Mouse (Mus musculus): ENCODE results near the gene Nudt17. TPM values are rescaled to one million over a fixed set of nuclear protein-coding genes. Genes with fewer than 3 reads are reported as not detected.
"Not testable (repeated sequence)": the region's sequence is repeated elsewhere in the genome, so short reads cannot be mapped to it uniquely, and the experiment has no call there.

Nudt17 gene
- polyA plus RNA-seq, 1 experiment from 2014 or later = 14.1 TPM

DNA sequence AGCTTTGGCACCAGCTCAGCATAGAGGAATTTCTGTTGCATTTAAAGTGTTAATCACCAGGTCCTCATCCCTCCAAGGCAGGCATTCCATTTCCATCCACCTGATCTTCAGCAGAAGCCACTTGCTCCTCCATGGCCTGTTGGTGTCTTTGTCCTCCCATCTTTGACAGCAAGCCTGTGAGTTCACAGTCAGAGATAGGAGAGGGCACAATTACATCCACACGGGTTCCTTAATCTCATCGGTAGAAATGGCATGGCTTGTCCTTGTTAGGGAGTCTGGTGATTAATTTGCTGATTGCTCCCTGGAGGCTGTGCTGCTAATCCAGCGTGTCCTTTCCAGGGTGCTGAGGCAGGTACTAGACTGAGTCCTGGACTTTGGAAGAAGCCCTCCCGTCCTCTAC, 34.8 kb downstream of the Nudt17 start:
- Histone ChIP-seq H3K36me3 (ENCODE audit: control insufficient read depth, insufficient read depth, low read length) (no peaks in the 10 kb centered on the region), H3K9me3 (ENCODE audit: control insufficient read depth, low read length) (no peaks in the 10 kb centered on the region), H3K4me1 (ENCODE audit: control insufficient read depth, insufficient read depth, low read length) (0 out of 2 replicates have a peak, but pooled peaks cover 7% of the 10 kb centered on the region), H3K4me2 (ENCODE audit: low read length) (no peak overlapping the region), H3K27ac (replicated peaks; ENCODE audit: low read depth, low read length) (no peak overlapping the region), H3K27me3 (ENCODE audit: control insufficient read depth, insufficient read depth, low read length) (peaks cover 7% of the 10 kb centered on the region), H3K9ac (replicated peaks; ENCODE audit: low read length) (no peak overlapping the region), H3K4me3 (replicated peaks; ENCODE audit: low read depth, low read length) (no peak overlapping the region)
- 69% methylated on average over 4 of the region's 4 CpGs for WGBS
- ATAC-seq (ENCODE audit: low FRiP score, low TSS enrichment) (no peak), DNase-seq (no peak)

GRCm38 (mm10) chr3:96671519-96671918, 36.8 kb downstream of the Nudt17 start:
- no peak overlapping the region for H3K4me3 ChIP-seq (replicated peaks; ENCODE audit: low read depth, low read length)
- ATAC-seq (ENCODE audit: low FRiP score, low TSS enrichment) (no peak), DNase-seq (no peak)

GRCm38 (mm10) chr3:96669727-96670468, 38.5 kb downstream of the Nudt17 start, which contains the start of gene Ankrd35:
TSS of gene Ankrd35 (plus strand) at chr3:96670131.
- Histone ChIP-seq H3K36me3 (ENCODE audit: control insufficient read depth, insufficient read depth, low read length) (no peaks in the 10 kb centered on the region), H3K4me2 (ENCODE audit: low read length) (peak within 1 kb of the TSS; percentile 68), H3K27ac (replicated peaks; ENCODE audit: low read depth, low read length) (no peak within 1 kb of the TSS), H3K9me3 (ENCODE audit: control insufficient read depth, low read length) (no peaks in the 10 kb centered on the region), H3K27me3 (ENCODE audit: control insufficient read depth, insufficient read depth, low read length) (peaks cover 7% of the 10 kb centered on the region), H3K4me3 (replicated peaks; ENCODE audit: low read depth, low read length) (peak within 1 kb of the TSS; percentile 38), H3K4me1 (ENCODE audit: control insufficient read depth, insufficient read depth, low read length) (0 out of 2 replicates have a peak, but pooled peaks cover 7% of the 10 kb centered on the region), H3K9ac (replicated peaks; ENCODE audit: low read length) (peak within 1 kb of the TSS; percentile 36; the same call in 1 of the 2 replicates)
- ATAC-seq (ENCODE audit: low FRiP score, low TSS enrichment) (peak; percentile 80), DNase-seq (peak; percentile 79)
- WGBS = 5% methylated on average over 35 of the region's 35 CpGs

More at GRCm38 (mm10) chr3:96671519-96671918, 36.8 kb downstream of the Nudt17 start:
- Histone ChIP-seq H3K4me1 (ENCODE audit: control insufficient read depth, insufficient read depth, low read length) (0 out of 2 replicates have a peak, but pooled peaks cover 7% of the 10 kb centered on the region), H3K9me3 (ENCODE audit: control insufficient read depth, low read length) (no peaks in the 10 kb centered on the region), H3K27me3 (ENCODE audit: control insufficient read depth, insufficient read depth, low read length) (peaks cover 7% of the 10 kb centered on the region), H3K4me2 (ENCODE audit: low read length) (no peak overlapping the region), H3K27ac (replicated peaks; ENCODE audit: low read depth, low read length) (no peak overlapping the region), H3K36me3 (ENCODE audit: control insufficient read depth, insufficient read depth, low read length) (no peaks in the 10 kb centered on the region), H3K9ac (replicated peaks; ENCODE audit: low read length) (no peak overlapping the region)
- 97% methylated on average over 5 of the region's 5 CpGs for WGBS

- Histone ChIP-seq H3K4me3 (replicated peaks; ENCODE audit: low read depth, low read length) (no peak overlapping the region), H3K9me3 (ENCODE audit: control insufficient read depth, low read length) (no peaks in the 10 kb centered on the region), H3K27ac (replicated peaks; ENCODE audit: low read depth, low read length) (no peak overlapping the region), H3K4me1 (ENCODE audit: control insufficient read depth, insufficient read depth, low read length) (0 out of 2 replicates have a peak, but pooled peaks cover 7% of the 10 kb centered on the region), H3K27me3 (ENCODE audit: control insufficient read depth, insufficient read depth, low read length) (peaks cover 7% of the 10 kb centered on the region), H3K36me3 (ENCODE audit: control insufficient read depth, insufficient read depth, low read length) (no peaks in the 10 kb centered on the region), H3K4me2 (ENCODE audit: low read length) (no peak overlapping the region), H3K9ac (replicated peaks; ENCODE audit: low read length) (no peak overlapping the region)
- 95% methylated on average over 5 of the region's 5 CpGs for WGBS
- DNase-seq (no peak), ATAC-seq (ENCODE audit: low FRiP score, low TSS enrichment) (no peak)
Observed at GRCm38 (mm10) chr3:96668424-96669067, 39.8 kb downstream of the Nudt17 start.

DNA sequence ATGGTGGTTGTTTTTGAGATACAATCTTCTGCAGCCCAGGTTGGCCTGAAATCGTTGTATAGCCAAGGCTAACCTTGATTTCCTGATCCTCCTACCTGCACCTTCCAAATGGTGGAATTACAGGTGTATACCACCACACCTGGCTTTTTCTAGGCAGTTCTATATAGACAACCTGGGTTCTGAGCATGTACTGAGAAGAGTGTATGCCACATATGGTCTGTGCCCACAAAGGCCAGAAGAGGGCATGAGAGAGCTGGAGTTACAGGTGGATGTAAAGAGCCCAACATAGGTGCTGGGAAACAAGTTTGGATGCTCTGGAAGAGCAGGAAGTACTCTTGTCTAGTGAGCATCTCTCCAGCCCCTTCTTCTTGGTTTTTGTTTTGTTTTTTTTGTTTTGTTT, 41.0 kb downstream of the Nudt17 start:
- Histone ChIP-seq H3K9ac (replicated peaks; ENCODE audit: low read length) (no peak overlapping the region), H3K36me3 (ENCODE audit: control insufficient read depth, insufficient read depth, low read length) (no peaks in the 10 kb centered on the region), H3K4me3 (replicated peaks; ENCODE audit: low read depth, low read length) (no peak overlapping the region), H3K27me3 (ENCODE audit: control insufficient read depth, insufficient read depth, low read length) (peaks cover 7% of the 10 kb centered on the region), H3K9me3 (ENCODE audit: control insufficient read depth, low read length) (no peaks in the 10 kb centered on the region), H3K27ac (replicated peaks; ENCODE audit: low read depth, low read length) (no peak overlapping the region), H3K4me2 (ENCODE audit: low read length) (no peak overlapping the region), H3K4me1 (ENCODE audit: control insufficient read depth, insufficient read depth, low read length) (peaks cover 7% of the 10 kb centered on the region; the same call in 1 of the 2 replicates)
- no peak for DNase-seq
- ATAC-seq (ENCODE audit: low FRiP score, low TSS enrichment) = no peak
- WGBS = 47% methylated on average over 1 of the region's 1 CpGs

DNA sequence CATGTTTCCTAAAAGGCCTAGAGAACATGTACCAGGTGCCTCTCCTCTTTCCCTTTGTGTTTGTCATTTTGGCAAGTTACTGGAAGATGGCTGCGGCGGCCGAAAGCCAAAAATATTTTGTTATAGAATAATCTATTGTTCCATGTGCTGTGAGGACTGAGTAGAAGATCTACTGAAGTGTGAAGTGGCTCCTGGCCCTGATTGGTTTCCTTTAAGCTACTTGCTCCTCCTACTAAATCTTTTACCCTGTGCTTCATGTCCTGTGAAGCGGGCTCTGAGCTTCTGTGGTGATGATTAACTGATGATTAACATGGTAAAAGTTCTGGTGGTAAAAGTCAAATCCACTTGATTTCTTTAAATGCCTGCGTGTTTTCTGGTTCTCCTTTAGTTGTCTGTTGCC, 41.4 kb downstream of the Nudt17 start:
- Histone ChIP-seq H3K36me3 (ENCODE audit: control insufficient read depth, insufficient read depth, low read length) (no peaks in the 10 kb centered on the region), H3K4me3 (replicated peaks; ENCODE audit: low read depth, low read length) (no peak overlapping the region), H3K9me3 (ENCODE audit: control insufficient read depth, low read length) (no peaks in the 10 kb centered on the region), H3K27me3 (ENCODE audit: control insufficient read depth, insufficient read depth, low read length) (peaks cover 7% of the 10 kb centered on the region), H3K27ac (replicated peaks; ENCODE audit: low read depth, low read length) (no peak overlapping the region), H3K4me2 (ENCODE audit: low read length) (no peak overlapping the region), H3K9ac (replicated peaks; ENCODE audit: low read length) (no peak overlapping the region), H3K4me1 (ENCODE audit: control insufficient read depth, insufficient read depth, low read length) (peaks cover 7% of the 10 kb centered on the region; the same call in 1 of the 2 replicates)
- WGBS = 95% methylated on average over 5 of the region's 5 CpGs
- no peak for ATAC-seq (ENCODE audit: low FRiP score, low TSS enrichment)
- DNase-seq = no peak

GRCm38 (mm10) chr3:96665732-96666363, 42.5 kb downstream of the Nudt17 start:
- 92% methylated on average over 7 of the region's 7 CpGs for WGBS
- not testable (repeated sequence) for H3K27ac ChIP-seq (replicated peaks; ENCODE audit: low read depth, low read length); H3K27me3 ChIP-seq (ENCODE audit: control insufficient read depth, insufficient read depth, low read length); H3K4me3 ChIP-seq (replicated peaks; ENCODE audit: low read depth, low read length); H3K9me3 ChIP-seq (ENCODE audit: control insufficient read depth, low read length); ATAC-seq (ENCODE audit: low FRiP score, low TSS enrichment); H3K36me3 ChIP-seq (ENCODE audit: control insufficient read depth, insufficient read depth, low read length); H3K9ac ChIP-seq (replicated peaks; ENCODE audit: low read length); H3K4me1 ChIP-seq (ENCODE audit: control insufficient read depth, insufficient read depth, low read length); H3K4me2 ChIP-seq (ENCODE audit: low read length); DNase-seq

DNA sequence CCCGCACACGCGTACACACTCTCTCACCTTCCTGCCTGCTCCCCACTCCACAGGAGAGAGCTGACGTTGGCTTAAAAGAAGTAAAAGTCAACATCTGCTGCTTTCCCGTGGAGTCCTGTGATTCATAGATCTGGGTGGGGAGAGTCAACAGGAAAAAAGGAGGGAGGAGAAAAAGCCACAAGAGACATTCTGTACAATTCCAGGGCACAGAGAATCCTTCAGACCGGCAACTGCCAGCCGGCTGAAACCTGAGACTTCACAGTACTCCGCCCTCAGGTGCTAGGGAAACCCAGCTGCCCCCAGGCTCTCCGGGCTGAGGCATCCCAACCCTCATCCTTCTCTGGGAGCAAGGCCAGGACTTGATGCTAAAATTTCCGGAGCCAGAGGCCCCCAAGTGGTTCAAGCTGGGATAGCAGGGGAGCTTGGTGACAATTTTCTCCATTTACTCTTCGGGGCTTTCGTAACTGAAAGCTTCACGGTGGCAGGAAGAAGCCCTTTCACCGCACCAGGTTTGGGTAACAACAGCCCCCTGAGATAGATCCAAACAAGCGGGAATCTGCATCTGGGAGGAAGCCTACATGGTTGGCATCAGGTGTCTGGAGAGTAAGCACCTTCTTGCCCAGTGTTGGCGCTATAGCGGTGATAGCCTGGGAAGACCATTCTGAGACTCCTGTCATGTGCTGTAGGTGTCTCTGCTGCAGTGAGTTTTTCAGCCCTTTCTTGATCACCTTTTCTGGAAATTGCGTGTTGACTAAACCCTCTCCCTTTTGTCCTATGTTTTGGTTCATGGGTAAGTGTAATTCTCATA, 44.7 kb downstream of the Nudt17 start:
- Histone ChIP-seq H3K4me3 (replicated peaks; ENCODE audit: low read depth, low read length) (peak overlapping the region; percentile 32), H3K4me1 (ENCODE audit: control insufficient read depth, insufficient read depth, low read length) (no peaks in the 10 kb centered on the region; the same call in 1 of the 2 replicates), H3K27ac (replicated peaks; ENCODE audit: low read depth, low read length) (peak overlapping the region; percentile 16), H3K27me3 (ENCODE audit: control insufficient read depth, insufficient read depth, low read length) (no peaks in the 10 kb centered on the region), H3K9ac (replicated peaks; ENCODE audit: low read length) (peak overlapping the region; percentile 42), H3K4me2 (ENCODE audit: low read length) (peak overlapping the region; percentile 59), H3K9me3 (ENCODE audit: control insufficient read depth, low read length) (no peaks in the 10 kb centered on the region), H3K36me3 (ENCODE audit: control insufficient read depth, insufficient read depth, low read length) (no peaks in the 10 kb centered on the region)
- WGBS = 7% methylated on average over 15 of the region's 18 CpGs
- ATAC-seq (ENCODE audit: low FRiP score, low TSS enrichment) (peak; percentile 77; the same call in 1 of the 2 replicates), DNase-seq (peak; percentile 91)
